Mouse (Mus musculus) small intestine, adult 2 months (tissue): ENCODE data around the gene Slc38a6.

Experiments
- CTCF ChIP-seq: fragments of 200-500 bp; IDR thresholded peaks from 2 replicates; pipeline ENCODE4 v1.5.1; 2012; ENCODE audit warnings: low read depth, mild to moderate bottlenecking, control low read depth, inconsistent platforms, low read length, moderate library complexity, mixed read lengths; ENCODE audit not compliant: insufficient replicate concordance, insufficient read length; ENCODE audit errors: extremely low read depth
- POLR2A ChIP-seq: fragments of 200-500 bp; IDR thresholded peaks from 2 replicates; pipeline ENCODE4 v1.6.1; 2012; ENCODE audit warnings: low read depth, mild to moderate bottlenecking, control low read depth, inconsistent platforms, low read length, moderate library complexity

DNA sequence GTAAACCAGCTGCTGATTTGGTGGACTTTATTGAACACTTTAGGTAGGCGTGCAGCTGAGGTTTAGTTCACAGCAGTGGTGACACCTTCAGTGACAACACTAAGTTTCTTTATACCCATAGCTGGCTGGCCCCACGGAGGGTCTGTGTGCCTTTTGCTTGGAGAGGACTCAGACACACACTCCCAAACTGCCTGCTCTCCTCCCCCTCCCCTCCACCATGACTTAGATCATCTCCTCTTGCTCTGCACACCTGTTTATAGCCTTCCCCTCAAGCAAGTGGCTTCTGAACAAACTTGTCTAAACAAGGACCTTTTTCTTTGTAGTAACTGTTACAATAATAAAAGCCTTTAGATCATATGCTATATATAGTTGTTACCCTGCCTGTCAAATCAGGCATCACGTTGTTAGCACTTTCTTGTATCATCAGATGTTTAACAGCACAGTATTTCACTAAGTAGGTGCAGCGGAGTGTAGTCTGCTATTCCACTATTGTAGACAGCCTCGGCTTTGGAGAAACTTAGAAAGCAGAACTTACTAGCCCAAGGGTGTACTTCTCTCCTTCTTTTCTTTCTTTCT is 115.6 kb downstream of the Slc38a6 start:
- TF ChIP-seq POLR2A (no peak), CTCF (no peak)
